Mouse (Mus musculus) erythroid progenitor cell, adult 5-6 weeks (primary cell): Measurements from ENCODE around the gene Ptgr2. TPM values are rescaled to one million over a fixed set of nuclear protein-coding genes. Genes with fewer than 3 reads are reported as not detected.
"Not testable (repeated sequence)": the region's sequence is repeated elsewhere in the genome, so short reads cannot be mapped to it uniquely, and the experiment has no call there.

Experiments used
- ATAC-seq: replicated peaks from 2 replicates; pipeline ENCODE4 v1.8.0; 2016; ENCODE audit warnings: moderate number of reproducible peaks, mild to moderate bottlenecking, moderate TSS enrichment, inconsistent platforms; ENCODE audit not compliant: poor library complexity, low FRiP score, severe bottlenecking
- total RNA-seq, 2 experiments: library from RNA; stranded (forward) in 1 of 2; stranded (reverse) in 1 of 2; fragments of 150-400 nt in 1 of 2; fragments of 186-747, 209-891 nt in 1 of 2; gene quantifications; 2 replicates each; pipeline versions ENCODE4 v1.2.3 to v1.2.4; 2015 to 2017; ENCODE audit warnings: low replicate concordance in 2 of 2

Ptgr2 gene
- total RNA-seq (2015; ENCODE audit: low replicate concordance) (8.4 and 12.6 TPM in 2 replicates), total RNA-seq (2017; ENCODE audit: low replicate concordance) (29.3 and 32.6 TPM in 2 replicates)

- peak; percentile 97 for ATAC-seq
Measured at GRCm38 (mm10) chr12:84284885-84285592, at the start of gene Ptgr2. Ptgr2 (plus strand) TSS chr12:84285232.

- no peak for ATAC-seq
Measured at GRCm38 (mm10) chr12:84235577-84235976, 49.5 kb upstream of the Ptgr2 start.

DNA sequence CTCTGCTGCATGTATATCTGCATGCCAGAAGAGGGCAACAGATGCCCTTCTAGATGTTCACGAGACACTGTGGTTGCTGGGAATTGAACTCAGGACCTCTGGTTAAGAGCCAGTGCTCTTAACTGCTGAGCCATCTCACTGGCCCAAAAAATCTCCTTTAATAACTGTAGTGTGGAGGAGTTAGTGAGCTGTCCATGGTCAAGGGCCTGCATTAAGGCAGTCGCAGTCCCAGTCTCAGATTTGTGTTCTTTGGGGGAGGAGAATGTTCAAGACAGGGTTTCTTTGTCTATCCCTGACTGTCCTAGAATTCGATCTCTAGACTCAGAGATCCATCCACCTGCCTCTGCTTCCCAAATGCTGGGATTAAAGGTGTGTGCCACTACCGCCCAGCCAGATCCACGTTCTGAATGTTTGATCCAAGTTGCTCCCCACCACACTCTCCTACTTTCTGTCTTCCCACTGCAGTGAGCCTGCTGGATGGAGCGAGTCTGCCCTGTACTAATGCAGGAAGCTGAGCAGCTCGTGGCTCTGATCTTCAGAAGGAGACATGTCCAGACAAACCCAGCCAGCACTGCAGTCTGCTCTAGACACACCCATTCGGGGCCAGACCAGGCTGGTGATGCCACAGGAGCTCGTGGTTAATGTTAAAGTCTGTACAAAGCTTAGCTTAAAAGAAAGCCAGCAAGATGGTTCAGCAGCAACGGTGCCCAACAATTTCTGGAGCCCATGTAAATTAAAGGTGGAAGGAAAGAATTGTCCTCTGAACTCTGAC, 48.9 kb upstream of the Ptgr2 start:
- no peak for ATAC-seq

GRCm38 (mm10) chr12:84237036-84237435, 48.0 kb upstream of the Ptgr2 start:
- ATAC-seq, result not testable (repeated sequence)

DNA sequence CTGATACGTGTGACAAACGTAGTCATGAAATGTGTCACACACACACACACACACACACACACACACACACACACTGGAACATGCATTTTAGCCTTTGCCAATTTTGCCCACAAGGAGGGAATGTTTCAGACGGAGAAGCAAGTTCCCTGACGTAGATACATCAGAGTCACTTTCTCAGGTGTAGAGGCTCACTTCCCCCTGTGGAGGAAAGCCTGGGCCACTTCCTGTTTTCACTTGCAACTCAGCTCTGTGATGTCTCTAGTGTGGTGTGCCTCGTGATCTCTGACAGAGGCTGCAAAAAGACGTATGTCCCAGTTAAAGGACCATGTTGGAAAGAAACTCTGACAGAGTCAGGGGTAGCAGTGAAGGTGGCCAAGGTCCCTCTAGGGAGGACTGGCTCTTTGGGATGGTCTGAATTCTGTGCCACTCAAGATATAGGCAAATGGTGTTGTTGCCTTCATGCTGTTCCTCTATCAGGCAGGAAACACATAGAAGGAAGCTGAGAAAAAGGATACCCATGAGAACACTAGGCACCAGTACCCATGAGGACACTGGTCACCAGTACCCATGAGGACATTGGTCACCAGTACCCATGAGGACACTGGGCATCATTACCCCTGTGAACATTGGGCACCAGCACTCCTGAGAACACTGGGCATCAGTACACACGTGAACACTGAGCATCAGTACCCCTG, 41.8 kb upstream of the Ptgr2 start:
- ATAC-seq, result no peak

DNA sequence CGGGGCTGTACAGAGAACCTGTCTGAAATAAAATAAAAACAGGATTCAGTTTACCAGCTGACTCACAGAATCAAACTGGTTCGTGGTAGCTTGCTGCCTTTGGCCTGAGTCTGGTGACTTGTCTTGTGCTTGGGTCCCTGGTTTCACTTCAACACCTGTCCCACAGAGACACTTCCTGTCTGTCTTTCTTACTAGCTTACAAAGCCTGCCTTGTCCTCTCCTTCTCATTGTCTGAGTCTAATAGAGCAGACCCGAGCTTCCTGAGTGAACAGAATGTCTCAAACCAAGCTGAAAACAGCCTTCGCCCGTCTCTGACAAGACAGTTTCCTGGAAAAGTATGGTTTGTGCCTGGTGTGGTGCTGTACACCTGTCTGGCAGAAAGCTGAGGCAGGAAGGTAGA, 39.3 kb upstream of the Ptgr2 start:
- no peak for ATAC-seq

DNA sequence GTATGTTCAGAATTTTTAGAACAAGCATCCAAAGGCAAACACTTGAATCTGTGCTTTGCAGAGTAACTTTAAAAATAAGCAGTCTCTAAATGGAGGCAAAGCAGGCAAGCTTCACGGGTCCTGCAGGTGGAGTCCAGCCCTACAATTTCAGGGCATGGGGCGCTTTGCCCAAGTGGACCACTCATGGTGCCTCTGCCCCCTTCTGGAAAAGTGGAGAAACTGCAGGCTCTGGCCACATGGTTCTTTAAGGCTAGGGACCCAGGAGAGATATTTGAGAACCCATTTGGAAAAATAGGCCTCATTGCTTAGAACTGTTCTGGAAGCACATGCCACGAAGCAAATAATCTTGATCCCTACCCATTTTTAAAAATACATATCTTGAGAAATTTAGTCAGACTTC, 35.8 kb upstream of the Ptgr2 start:
- ATAC-seq, result peak; percentile 89

DNA sequence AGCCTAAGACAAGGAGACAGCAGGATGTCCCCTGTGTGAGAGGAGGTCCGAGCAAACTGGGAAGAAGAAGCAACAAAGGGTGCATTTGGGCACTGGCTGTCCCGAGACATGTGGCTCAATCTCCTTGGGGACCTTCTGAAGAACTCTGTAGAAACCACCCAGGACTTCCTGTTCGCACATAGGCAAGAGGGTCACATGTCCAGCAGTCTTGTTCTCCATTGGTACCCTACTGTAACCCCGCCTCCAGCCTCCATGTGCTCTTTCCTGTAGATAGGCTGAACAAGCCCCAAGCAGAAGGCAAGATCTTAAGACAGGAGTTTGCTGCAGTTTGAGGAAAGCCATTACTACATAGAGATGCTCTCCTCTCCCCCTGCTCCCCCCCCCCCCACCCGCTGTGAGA, 32.2 kb upstream of the Ptgr2 start:
- no peak for ATAC-seq

DNA sequence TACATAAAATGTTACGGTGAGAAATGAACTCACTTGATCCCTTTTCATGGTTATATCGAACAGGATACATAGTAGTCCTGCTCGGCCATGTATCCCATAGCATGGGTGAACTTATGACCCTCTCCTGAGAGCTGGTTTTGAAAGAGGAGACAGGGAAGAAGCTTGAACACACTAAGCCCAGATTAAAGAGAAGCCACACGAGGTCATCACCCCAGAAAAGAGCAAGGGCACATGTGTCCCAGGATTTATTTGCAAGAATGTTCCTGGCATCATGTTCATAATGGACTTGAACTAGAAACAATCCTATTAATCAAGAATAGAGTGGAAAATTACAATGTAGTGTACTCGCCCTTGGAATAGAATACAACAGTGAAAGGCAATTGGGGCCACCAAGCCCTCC, 30.1 kb upstream of the Ptgr2 start:
- ATAC-seq, result no peak

DNA sequence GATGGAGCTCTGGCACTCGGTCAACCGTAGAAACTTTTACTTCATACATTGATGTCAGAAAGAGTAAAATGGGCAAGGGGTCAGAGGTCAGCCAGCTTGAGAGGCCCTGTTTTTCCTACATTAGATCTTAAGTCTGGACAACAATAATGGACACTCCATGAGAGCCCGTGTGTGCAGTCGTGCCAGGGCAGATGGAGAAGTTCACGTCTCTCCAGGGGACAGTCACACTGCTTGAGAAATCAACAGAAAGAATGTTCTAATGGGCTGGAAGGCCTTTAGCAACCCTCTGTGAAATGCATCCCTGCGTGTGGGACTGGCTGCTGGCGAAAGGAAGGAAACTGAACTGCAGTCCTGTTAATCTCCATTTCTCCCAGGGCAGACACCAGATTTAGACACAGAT, 24.7 kb upstream of the Ptgr2 start:
- ATAC-seq, result no peak

GRCm38 (mm10) chr12:84267264-84267663, 17.8 kb upstream of the Ptgr2 start:
- peak; percentile 33; the same call in 1 of the 2 replicates for ATAC-seq

- no peak for ATAC-seq
Measured at GRCm38 (mm10) chr12:84273366-84273765, 11.7 kb upstream of the Ptgr2 start.

GRCm38 (mm10) chr12:84275288-84275687, 9.7 kb upstream of the Ptgr2 start:
- no peak for ATAC-seq

DNA sequence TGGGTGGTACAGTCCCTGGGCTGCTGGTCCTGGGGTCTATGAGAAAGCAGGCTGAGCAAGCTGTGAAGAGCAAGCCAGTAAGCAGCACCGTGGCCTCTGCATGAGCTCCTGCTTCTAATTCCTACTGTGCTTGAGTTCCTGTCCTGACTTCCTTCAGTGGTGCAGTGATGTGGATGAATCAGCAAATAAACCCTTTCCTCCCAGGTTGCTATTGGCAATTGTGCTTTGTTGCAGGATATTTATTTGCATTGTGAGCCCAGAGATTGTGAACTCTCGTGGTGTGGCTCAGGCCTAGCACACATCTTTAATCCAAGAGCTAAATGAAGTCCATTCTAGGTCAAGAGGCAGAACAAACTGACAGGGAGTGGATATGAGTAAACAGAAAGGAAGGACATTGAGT, 8.7 kb upstream of the Ptgr2 start:
- no peak for ATAC-seq

DNA sequence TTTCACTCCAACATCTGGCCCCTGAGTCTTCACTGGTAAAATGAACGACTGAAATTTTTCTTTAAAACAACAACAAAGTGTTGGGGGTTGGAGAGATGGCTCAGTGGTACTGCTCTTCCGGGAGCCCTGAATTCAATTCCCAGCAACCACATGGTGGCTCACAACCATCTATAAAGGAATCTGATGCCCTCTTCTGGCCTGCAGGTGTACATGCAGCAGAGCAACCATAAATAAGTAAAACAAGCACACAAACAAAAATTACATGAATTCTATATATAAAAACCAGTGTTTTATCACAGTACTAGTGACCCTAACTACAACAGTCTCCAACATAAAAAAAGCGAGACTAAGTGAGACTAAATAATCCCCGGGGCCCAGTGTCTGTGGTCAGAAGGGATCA, 8.2 kb upstream of the Ptgr2 start:
- no peak for ATAC-seq

- ATAC-seq, result no peak
Measured at GRCm38 (mm10) chr12:84277832-84278231, 7.2 kb upstream of the Ptgr2 start.

- no peak for ATAC-seq
Measured at GRCm38 (mm10) chr12:84278901-84279300, 6.1 kb upstream of the Ptgr2 start.

GRCm38 (mm10) chr12:84284391-84284790, 641 bp upstream of the Ptgr2 start:
- no peak for ATAC-seq

DNA sequence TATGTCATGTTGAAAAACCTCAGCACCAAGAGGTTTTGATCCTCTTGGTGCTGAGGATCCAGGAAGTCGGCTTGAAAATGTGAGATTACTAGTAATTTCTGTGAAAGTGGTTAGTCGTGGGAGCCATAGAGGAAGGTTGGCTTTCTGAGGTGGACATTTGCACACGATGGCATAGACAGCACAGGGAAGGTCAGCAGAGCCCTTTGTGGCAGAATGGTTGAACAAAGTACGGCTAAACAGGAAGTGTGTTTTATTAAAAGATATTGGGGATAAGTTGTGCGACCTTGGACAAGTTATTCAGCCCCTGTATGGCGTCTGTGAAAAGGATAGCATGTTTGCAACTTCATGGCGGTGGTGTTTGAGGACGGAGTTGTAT, 549 bp downstream of the Ptgr2 start:
- peak; percentile 31 for ATAC-seq

GRCm38 (mm10) chr12:84288461-84288860, 3.4 kb downstream of the Ptgr2 start:
- ATAC-seq, result 0 out of 2 replicates have a peak, but pooled peaks have one; percentile 41

DNA sequence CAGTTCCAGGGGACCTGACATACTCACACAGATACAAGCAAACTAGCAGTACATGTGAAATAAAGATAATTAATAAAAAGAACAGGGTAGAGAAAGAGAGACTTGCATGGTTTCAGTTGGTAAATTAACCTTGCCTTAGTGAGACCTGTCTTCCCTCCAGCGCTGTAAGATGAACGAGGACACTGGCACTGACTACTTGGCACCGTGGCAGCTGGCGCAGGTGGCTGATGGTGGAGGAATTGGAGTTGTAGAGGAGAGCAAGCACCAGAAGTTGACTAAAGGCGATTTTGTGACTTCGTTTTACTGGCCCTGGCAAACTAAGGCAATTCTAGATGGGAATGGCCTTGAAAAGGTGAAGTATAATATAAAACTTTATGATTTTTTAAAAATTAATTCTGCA, 12.8 kb downstream of the Ptgr2 start:
- no peak for ATAC-seq
